Mouse (Mus musculus) midbrain, postnatal 0 days (tissue): ENCODE measurements around the gene Gm16181. TPM values are rescaled to one million over a fixed set of nuclear protein-coding genes. Genes with fewer than 3 reads are reported as not detected.

ENCODE experiments used
- ATAC-seq: fragments of 200-750 bp; cut with Nextera tagmentation; 2 replicates; pipeline ENCODE4 v1.8.0; 2017; ENCODE audit warnings: moderate number of reproducible peaks, mild to moderate bottlenecking, moderate TSS enrichment, moderate library complexity; ENCODE audit not compliant: low FRiP score
- DNase-seq: peaks from one replicate; pipeline ENCODE4 v3.0.0-alpha.2; 2015; ENCODE audit warnings: low spot score
- H3K27ac ChIP-seq: fragments of 300-500 bp; sonication (generic); 2 replicates; pipeline ENCODE4 v1.5.1; 2014; ENCODE audit warnings: low read depth, mild to moderate bottlenecking, low read length, mixed read lengths
- H3K27me3 ChIP-seq: fragments of 300-500 bp; sonication (generic); 2 replicates; pipeline ENCODE4 v1.6.1; 2014; ENCODE audit warnings: low read length, control low read depth, mixed read lengths; ENCODE audit not compliant: insufficient read depth
- H3K36me3 ChIP-seq: fragments of 300-500 bp; sonication (generic); 2 replicates; pipeline ENCODE4 v1.6.1; 2014; ENCODE audit warnings: low read length, control low read depth, mixed read lengths; ENCODE audit not compliant: insufficient read depth
- H3K4me1 ChIP-seq: fragments of 300-500 bp; sonication (generic); 2 replicates; pipeline ENCODE4 v1.6.1; 2014; ENCODE audit warnings: mild to moderate bottlenecking, control low read depth, antibody characterized with exemption, low read length, mixed read lengths; ENCODE audit not compliant: insufficient read depth
- H3K4me2 ChIP-seq: fragments of 300-500 bp; sonication (generic); 2 replicates; pipeline ENCODE4 v1.6.1; 2014; ENCODE audit warnings: low read depth, mild to moderate bottlenecking, low read length, mixed read lengths; ENCODE audit not compliant: poor library complexity, severe bottlenecking
- H3K4me3 ChIP-seq: fragments of 300-500 bp; sonication (generic); 2 replicates; pipeline ENCODE4 v1.5.1; 2014; ENCODE audit warnings: low read depth, mild to moderate bottlenecking, low read length, moderate library complexity
- H3K9ac ChIP-seq: fragments of 300-500 bp; sonication (generic); replicated peaks from 2 replicates; pipeline ENCODE4 v1.6.1; 2014; ENCODE audit warnings: mild to moderate bottlenecking, low read length, moderate library complexity, mixed read lengths; ENCODE audit not compliant: poor library complexity, severe bottlenecking
- H3K9me3 ChIP-seq: fragments of 300-500 bp; sonication (generic); 2 replicates; pipeline ENCODE4 v1.6.1; 2016; ENCODE audit warnings: low read length, control low read depth
- CTCF ChIP-seq: IDR thresholded peaks from 2 replicates; pipeline ENCODE4 v1.5.1; 2016; ENCODE audit warnings: antibody characterized with exemption, mild to moderate bottlenecking
- WGBS: fragments of 180-500 bp; shearing (Covaris S2); extraction: QIAGEN DNeasy Blood & Tissue Kit; methylation state at CpG from one replicate; pipeline ENCODE4 v1.1.7; 2014; 5-methylcytosine and 5-hydroxymethylcytosine counted together
- polyA plus RNA-seq: library from polyadenylated mRNA; unstranded; fragments of >200 nt; fragmentation: Nextera tagmentation; extraction: Ambion mirVana; gene quantifications from 2 replicates; pipeline ENCODE4 v1.2.1, GENCODE M21; 2015
- total RNA-seq: library from RNA; depleted of rRNA; stranded (reverse); fragments of >200 nt; gene quantifications from 2 replicates; pipeline ENCODE4 v1.2.3, GENCODE M21; 2014

Gene Gm16181
- total and polyA plus RNA-seq, 2 experiments from 2014 or later, result 0.33 TPM; not detected in 1

DNA sequence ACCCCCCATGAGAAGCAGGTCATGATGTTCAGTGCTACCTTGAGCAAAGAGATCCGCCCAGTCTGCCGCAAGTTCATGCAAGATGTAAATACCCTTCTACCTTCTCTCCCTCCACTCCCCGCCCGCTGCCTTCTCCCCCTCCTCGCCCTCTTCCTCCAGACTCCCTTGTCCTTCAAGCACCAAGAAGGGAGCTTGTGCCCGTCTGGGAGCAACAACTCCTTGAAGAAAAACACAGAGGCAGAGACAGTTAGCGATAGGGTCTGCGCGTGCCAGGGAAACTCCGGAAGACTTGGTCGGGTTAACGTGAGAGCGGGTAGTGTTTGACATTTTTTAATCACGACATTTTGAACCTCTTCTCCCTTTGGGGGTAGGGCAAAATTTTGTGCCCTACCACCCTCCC, 28.4 kb downstream of the Gm16181 start:
- peaks cover 90% of the 10 kb centered on the region for H3K36me3 ChIP-seq
- no peak overlapping the region for H3K4me3 ChIP-seq
- H3K27ac ChIP-seq, result no peak overlapping the region
- H3K27me3 ChIP-seq, result no peaks in the 10 kb centered on the region
- no peak overlapping the region for H3K4me2 ChIP-seq
- WGBS, result 88% methylated on average over 14 of the region's 14 CpGs
- peaks cover 5% of the 10 kb centered on the region; the same call in 1 of the 2 replicates for H3K4me1 ChIP-seq
- DNase-seq, result no peak
- no peaks in the 10 kb centered on the region for H3K9me3 ChIP-seq
- ATAC-seq, result no peak
- no peak overlapping the region for H3K9ac ChIP-seq
- no peak for TF ChIP-seq CTCF

DNA sequence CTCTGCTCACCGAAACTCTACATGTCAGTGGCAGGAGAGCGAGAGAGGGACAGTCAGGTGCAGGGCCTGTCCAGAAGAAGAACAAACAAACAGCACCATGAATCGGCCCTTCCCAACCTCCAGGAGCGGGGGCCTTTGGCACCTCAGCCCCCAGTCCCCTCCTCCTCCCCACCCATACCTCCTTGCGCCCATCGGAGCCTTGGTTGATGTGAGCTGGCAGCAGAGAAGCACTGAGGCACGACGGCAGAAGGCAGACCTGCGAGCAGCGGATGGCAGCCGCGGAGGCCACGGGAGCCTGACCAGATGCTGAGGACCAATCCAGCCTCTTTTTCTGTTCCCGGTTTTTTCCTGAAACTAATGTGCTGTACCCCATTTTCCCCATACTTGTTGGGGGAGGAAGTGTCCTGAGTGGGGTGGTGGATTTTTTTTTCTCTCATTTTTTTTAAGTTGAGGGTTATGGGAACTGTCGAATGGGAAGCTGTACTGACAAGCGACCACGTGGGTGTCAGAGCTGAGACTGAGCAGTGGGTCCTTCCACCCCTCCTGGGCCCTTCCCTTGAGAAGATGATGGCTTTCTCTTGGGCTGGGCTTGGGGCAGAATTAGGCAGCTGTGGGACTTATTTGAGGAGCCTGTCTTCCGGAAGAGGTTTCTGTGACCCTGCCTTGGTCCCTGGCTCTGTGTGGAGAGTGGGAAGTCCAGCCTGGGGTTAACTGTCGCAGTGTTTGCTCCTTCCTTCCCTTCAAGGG, 29.0 kb downstream of the Gm16181 start:
- Histone ChIP-seq H3K4me1 (no peaks in the 10 kb centered on the region), H3K9ac (no peak overlapping the region), H3K27ac (no peak overlapping the region), H3K4me3 (no peak overlapping the region), H3K4me2 (no peak overlapping the region), H3K27me3 (no peaks in the 10 kb centered on the region), H3K9me3 (no peaks in the 10 kb centered on the region), H3K36me3 (peaks cover 88% of the 10 kb centered on the region)
- WGBS, result 78% methylated on average over 19 of the region's 19 CpGs
- ATAC-seq (no peak), DNase-seq (no peak)
- no peak for TF ChIP-seq CTCF

DNA sequence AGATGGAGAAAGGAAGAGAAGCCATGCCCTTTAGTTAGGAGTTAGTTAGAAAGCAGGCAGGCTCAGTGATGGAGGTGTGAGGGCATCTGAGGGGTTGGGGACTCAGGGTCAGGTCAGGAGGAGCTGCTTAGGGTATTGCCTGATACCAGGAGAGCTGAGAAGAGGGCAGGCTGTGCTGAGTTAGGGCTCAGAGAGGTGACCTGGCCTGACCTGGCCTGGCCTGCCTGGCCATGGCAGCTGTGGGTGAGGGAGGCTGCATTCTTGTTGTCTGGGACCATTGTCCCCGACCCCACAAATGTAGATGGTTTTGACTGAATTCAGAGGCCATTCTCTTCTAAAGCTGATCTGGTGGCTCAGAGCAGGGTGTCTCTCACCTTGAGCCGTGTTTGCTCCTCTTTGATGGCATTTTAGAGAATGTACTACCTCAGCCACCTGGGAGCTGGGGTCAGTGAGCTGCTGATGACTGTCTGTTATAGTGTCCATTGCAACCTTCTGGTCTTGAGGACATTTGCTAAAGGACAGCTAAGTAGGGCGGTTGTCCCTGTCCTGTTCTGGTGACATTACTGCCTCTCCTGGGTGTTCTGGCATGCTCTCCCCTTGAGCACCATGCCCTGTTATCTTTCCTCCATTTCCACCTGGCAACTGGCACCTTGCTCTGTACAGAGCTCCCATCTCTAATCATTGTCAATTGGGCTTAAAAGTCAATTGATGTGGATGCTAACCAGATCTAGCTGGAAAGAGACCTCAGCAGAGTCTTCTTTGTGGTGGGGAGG, 29.9 kb downstream of the Gm16181 start:
- Histone ChIP-seq H3K9me3 (no peaks in the 10 kb centered on the region), H3K27me3 (no peaks in the 10 kb centered on the region), H3K9ac (no peak overlapping the region), H3K27ac (no peak overlapping the region), H3K36me3 (peaks cover 79% of the 10 kb centered on the region), H3K4me1 (no peaks in the 10 kb centered on the region), H3K4me3 (no peak overlapping the region), H3K4me2 (no peak overlapping the region)
- WGBS, result 95% methylated on average over 3 of the region's 3 CpGs
- no peak for TF ChIP-seq CTCF
- DNase-seq (no peak), ATAC-seq (no peak)

DNA sequence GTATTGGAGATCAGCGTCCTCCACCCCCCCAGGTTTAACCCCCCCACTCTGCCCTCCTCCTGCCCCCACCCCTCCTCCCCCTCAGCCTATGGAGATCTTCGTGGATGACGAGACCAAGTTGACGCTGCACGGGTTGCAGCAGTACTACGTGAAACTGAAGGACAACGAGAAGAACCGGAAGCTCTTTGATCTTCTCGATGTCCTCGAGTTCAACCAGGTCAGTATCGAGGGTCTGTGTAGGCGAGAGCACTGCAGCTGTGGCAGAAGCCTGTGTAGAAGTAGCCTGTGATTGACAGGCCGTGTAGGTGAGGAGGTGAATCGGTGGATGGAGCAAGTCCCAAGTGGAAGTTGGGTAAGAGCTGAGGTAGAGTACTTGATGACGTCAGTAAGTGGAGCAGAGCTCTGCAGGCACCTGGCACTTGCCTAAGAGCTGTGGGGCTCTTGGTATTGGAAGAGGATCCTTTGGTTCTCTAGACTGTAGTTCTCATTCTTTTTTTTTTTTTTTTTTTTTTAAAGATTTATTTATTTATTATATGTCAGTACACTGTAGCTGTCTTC, 30.6 kb downstream of the Gm16181 start:
- WGBS, result 82% methylated on average over 15 of the region's 15 CpGs
- no peaks in the 10 kb centered on the region for H3K27me3 ChIP-seq
- no peak overlapping the region for H3K9ac ChIP-seq
- no peak overlapping the region for H3K4me3 ChIP-seq
- no peak for TF ChIP-seq CTCF
- no peak for DNase-seq
- no peaks in the 10 kb centered on the region for H3K4me1 ChIP-seq
- H3K36me3 ChIP-seq, result peaks cover 74% of the 10 kb centered on the region
- no peaks in the 10 kb centered on the region for H3K9me3 ChIP-seq
- no peak overlapping the region for H3K4me2 ChIP-seq
- H3K27ac ChIP-seq, result no peak overlapping the region
- no peak for ATAC-seq

DNA sequence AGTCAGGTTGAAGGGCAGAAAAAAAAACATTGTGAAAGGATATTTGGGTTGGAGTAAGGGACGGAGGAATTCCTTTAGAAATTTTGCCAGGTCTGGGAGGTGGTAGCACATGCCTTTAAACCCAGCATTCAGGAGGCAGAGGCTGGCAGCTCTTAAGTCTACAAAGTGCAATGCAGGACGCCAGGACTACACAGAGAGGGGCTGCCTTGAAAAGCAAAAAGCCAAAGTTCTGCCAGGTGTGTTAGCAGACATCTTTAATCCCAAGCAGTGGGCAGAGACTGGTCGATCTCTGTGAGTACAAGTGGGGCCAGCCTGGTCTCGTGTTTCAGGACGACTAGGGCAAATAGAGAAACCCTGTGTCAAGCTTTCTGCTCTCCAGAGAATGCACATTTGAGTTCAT, 31.3 kb downstream of the Gm16181 start:
- no peaks in the 10 kb centered on the region for H3K27me3 ChIP-seq
- 77% methylated on average over 5 of the region's 5 CpGs for WGBS
- H3K4me3 ChIP-seq, result no peak overlapping the region
- no peak for TF ChIP-seq CTCF
- no peak overlapping the region for H3K4me2 ChIP-seq
- H3K36me3 ChIP-seq, result peaks cover 66% of the 10 kb centered on the region
- H3K27ac ChIP-seq, result no peak overlapping the region
- no peaks in the 10 kb centered on the region for H3K9me3 ChIP-seq
- no peaks in the 10 kb centered on the region for H3K4me1 ChIP-seq
- no peak overlapping the region for H3K9ac ChIP-seq
- ATAC-seq, result no peak
- DNase-seq, result no peak
